Mouse (Mus musculus): ENCODE measurements around the gene Frmd8. TPM values are rescaled to one million over a fixed set of nuclear protein-coding genes. Genes with fewer than 3 reads are reported as not detected.
A peak's percentile ranks its signal among the peaks of the same experiment; 100 is the strongest.

Frmd8 gene
- polyA plus RNA-seq, 1 experiment from 2014 or later: 9.0 TPM

DNA sequence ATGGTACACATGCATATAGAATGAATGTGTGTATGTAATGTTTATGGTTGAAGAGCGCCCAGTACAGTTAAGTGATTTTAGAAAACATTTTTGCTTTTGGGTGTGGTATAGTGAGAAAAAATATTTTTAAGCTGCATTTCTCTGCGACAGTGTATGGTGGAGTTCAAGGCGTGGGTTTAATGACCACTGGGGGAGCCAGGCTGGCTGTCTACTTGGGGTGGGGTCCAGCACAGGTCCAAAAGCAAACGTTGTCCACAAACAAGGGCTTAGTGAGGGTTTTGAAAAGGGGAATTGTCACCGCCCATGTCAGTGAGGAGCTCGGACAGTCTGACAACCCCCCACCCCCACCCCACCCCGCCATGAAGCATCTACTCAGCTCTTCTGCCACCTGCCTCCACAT is 28.9 kb downstream of the Frmd8 start:
- ATAC-seq (no peak), DNase-seq (no peak)
- peak overlapping the region; percentile 58 for H3K4me3 ChIP-seq (ENCODE audit: low read depth, low read length)
- peak; percentile 18; the same call in 1 of the 2 replicates for TF ChIP-seq CTCF (IDR thresholded peaks at IDR 0.05; ENCODE audit: low read depth)
- TF ChIP-seq EP300 (IDR thresholded peaks at IDR 0.05; ENCODE audit: low read depth): no peak
- peaks cover 69% of the 10 kb centered on the region for H3K4me1 ChIP-seq (ENCODE audit: insufficient read depth)
- peak overlapping the region; percentile 100 for H3K27ac ChIP-seq (ENCODE audit: low read depth)
- no peaks in the 10 kb centered on the region for H3K27me3 ChIP-seq (ENCODE audit: insufficient read depth, low read length)
- whole genome bisulfite sequencing (ENCODE audit: insufficient replicate concordance): 3% methylated on average over 7 of the region's 7 CpGs
- no peaks in the 10 kb centered on the region for H3K9me3 ChIP-seq (ENCODE audit: low read length)
- peaks cover 7% of the 10 kb centered on the region; the same call in 1 of the 2 replicates for H3K36me3 ChIP-seq (replicated peaks; ENCODE audit: insufficient read depth, low read length)
- peak overlapping the region; percentile 84 for H3K4me2 ChIP-seq (ENCODE audit: low read depth, low read length)
- H3K9ac ChIP-seq (replicated peaks): peak overlapping the region; percentile 72

DNA sequence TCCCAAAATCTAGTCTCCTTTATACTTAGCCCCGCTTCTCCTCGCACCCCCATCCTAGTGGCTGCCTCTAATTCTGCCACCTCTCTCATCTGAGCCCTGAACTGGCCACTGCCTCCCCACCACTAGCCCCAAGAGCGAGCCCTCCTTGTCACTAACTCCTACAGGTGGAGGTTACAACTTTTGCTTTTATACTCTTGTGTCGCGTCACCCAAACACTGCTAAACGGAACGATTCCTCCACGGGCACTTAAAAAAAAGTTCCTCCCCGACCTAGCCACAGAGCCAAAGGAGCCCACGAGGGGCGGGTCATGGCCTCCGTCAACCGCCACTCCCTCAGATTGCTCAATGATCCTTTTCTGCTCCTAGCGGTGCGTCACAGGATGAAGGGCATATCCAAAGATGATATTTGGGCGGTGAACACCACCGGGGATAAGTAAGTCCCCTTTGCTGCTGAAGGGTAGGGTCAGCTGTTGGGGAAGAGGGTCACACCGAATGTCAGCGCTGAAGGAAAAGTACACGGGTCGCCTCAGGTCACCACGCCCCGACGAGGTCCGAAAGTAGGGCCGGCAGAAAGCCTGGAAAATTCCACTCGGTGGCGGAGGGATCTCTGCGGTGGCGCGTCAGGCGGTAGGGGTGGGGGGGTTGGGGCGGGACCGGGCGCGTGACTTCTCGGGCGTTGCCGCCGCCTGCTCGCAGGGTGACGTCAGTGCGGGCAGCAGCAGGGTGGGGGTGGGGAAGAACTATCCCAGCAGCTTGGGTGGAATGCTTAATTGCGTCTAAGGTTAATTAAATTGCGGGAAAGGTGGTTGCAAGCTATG is 29.5 kb downstream of the Frmd8 start:
- Histone ChIP-seq H3K4me1 (ENCODE audit: insufficient read depth) (peaks cover 74% of the 10 kb centered on the region), H3K4me3 (ENCODE audit: low read depth, low read length) (peak overlapping the region; percentile 58), H3K4me2 (ENCODE audit: low read depth, low read length) (peak overlapping the region; percentile 84), H3K27ac (ENCODE audit: low read depth) (peak overlapping the region; percentile 100), H3K27me3 (ENCODE audit: insufficient read depth, low read length) (no peaks in the 10 kb centered on the region), H3K36me3 (replicated peaks; ENCODE audit: insufficient read depth, low read length) (peaks cover 5% of the 10 kb centered on the region; the same call in 1 of the 2 replicates), H3K9ac (replicated peaks) (peak overlapping the region; percentile 88), H3K9me3 (ENCODE audit: low read length) (no peaks in the 10 kb centered on the region)
- 2% methylated on average over 45 of the region's 45 CpGs for WGBS (ENCODE audit: insufficient replicate concordance)
- peak; percentile 27 for TF ChIP-seq CTCF (IDR thresholded peaks at IDR 0.05; ENCODE audit: low read depth)
- TF ChIP-seq EP300 (IDR thresholded peaks at IDR 0.05; ENCODE audit: low read depth): peak; percentile 90
- DNase-seq (peak; percentile 98), ATAC-seq (peak; percentile 55)

DNA sequence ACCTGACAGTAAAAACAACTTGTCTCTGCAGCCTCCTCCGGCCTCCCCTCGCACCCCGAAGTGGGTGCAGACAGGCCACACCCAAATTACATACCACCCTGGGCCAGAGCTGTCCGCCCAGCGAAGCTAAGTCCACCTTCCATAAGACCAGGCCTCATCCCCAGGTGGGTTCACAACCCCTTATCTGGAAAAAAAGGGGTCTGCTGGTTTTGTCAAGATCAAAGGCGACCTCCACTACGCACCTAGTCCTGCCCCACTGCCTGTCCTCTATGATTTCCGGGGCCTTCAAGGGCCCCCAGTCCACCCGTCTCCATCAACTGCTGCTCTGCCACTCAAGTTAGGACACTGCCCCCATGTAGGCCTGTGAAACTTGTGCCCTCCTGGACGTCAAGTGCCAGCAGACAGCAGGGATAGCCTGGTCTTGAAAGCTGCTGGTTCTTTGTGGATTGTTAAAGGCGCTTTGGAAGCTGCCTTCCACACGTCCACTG is 30.2 kb downstream of the Frmd8 start:
- Histone ChIP-seq H3K9ac (replicated peaks) (peak overlapping the region; percentile 88), H3K4me3 (ENCODE audit: low read depth, low read length) (peak overlapping the region; percentile 58), H3K4me2 (ENCODE audit: low read depth, low read length) (peak overlapping the region; percentile 84), H3K27me3 (ENCODE audit: insufficient read depth, low read length) (no peaks in the 10 kb centered on the region), H3K36me3 (replicated peaks; ENCODE audit: insufficient read depth, low read length) (peaks cover 5% of the 10 kb centered on the region; the same call in 1 of the 2 replicates), H3K4me1 (ENCODE audit: insufficient read depth) (peaks cover 75% of the 10 kb centered on the region), H3K9me3 (ENCODE audit: low read length) (no peaks in the 10 kb centered on the region), H3K27ac (ENCODE audit: low read depth) (peak overlapping the region; percentile 100)
- DNase-seq (peak; percentile 60), ATAC-seq (no peak)
- WGBS (ENCODE audit: insufficient replicate concordance): 25% methylated on average over 12 of the region's 12 CpGs
- no peak for TF ChIP-seq EP300 (IDR thresholded peaks at IDR 0.05; ENCODE audit: low read depth)
- no peak for TF ChIP-seq CTCF (IDR thresholded peaks at IDR 0.05; ENCODE audit: low read depth)

DNA sequence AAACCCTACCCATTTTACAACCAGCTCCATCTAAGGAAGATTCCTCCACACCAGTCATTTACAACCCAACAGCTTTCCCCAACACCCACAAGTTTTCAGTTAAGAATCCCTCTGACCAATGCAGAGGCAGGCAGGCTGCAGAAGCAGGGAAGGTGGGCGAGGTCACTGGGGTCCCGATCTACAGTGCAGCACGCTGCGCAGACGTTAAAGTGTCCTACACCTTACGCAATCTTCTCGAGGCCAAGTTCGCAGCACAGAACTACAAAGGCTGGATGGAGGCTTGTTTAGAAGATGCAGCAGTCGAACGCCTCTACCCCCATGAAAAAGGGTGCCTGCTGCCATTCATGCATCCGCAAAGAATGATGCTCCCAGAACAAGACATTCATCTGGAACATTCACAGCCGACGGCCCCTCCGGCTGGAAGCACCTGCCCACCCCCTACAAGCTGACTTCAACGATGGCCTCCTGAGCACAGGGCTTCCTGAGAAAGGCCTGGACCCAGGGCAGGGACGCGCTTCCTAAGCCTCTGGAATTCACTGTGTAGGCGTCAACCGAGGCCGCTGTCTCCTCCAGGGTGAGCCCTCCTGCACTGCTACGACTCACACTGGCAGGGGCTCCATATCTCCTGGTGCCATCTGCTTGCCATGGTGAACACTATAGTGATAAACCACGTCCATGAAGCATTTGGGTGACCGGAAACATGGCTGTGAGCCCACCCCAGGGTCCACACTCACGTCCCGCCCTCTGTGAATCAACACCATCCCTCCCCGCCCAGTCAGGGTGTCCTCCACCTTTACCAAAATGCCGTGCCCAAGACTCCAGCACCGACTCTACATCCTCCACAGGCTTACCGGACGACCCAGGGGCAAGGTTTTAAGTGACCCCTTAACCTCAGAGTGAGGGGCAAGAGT is 31.0 kb downstream of the Frmd8 start:
- ATAC-seq (no peak), DNase-seq (peak; percentile 63)
- Histone ChIP-seq H3K36me3 (replicated peaks; ENCODE audit: insufficient read depth, low read length) (peaks cover 5% of the 10 kb centered on the region; the same call in 1 of the 2 replicates), H3K27me3 (ENCODE audit: insufficient read depth, low read length) (no peaks in the 10 kb centered on the region), H3K9me3 (ENCODE audit: low read length) (no peaks in the 10 kb centered on the region), H3K9ac (replicated peaks) (peak overlapping the region; percentile 88), H3K4me2 (ENCODE audit: low read depth, low read length) (peak overlapping the region; percentile 84), H3K4me1 (ENCODE audit: insufficient read depth) (peaks cover 69% of the 10 kb centered on the region), H3K4me3 (ENCODE audit: low read depth, low read length) (peak overlapping the region; percentile 58), H3K27ac (ENCODE audit: low read depth) (peak overlapping the region; percentile 100)
- 0 out of 2 replicates have a peak, but pooled peaks have one; percentile 2 for TF ChIP-seq CTCF (IDR thresholded peaks at IDR 0.05; ENCODE audit: low read depth)
- TF ChIP-seq EP300 (IDR thresholded peaks at IDR 0.05; ENCODE audit: low read depth): no peak
- WGBS (ENCODE audit: insufficient replicate concordance): 25% methylated on average over 30 of the region's 30 CpGs

DNA sequence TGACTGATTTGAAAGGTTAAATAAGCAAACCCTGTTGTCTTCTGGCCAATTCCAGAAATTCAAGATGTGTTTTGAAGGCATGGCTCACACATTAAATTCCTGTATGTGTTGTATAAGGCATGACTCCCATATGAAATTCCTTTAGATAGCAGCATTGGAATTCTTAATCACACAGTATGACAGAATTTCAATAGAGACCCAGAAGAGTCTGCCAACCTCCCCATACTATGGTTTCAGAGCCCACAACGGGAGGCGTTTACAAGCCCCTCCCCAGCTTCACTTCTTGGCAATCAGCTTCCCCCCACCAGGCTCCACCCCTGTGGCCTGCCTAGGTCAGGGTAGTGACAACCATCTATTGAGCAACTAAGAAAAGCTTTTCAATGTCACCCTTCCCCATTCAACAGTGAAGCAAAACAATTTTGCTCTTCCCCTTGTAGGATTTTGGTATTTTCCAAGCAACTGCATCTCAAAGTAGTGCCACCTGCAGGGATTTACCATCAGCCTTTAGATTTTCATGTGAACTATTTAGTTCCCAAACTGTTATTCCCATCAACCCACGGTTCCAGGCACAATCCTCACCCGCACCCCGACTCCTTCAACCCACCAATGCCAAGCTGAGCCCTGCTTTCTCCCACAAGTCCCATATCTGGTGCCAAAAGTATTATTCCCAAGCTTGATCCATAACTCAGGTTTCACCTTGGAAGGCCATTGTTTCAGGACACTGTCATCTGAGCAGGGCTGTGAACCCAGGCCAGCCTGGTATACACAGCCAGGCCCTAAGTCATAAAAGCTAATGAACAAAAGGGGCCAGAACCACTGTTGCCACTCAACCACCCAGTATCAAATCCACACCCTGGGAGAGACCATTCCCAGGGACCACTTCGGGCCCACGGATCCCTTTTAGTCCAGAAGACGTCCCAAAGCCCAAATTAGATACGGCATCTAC is 32.0 kb downstream of the Frmd8 start:
- Histone ChIP-seq H3K27ac (ENCODE audit: low read depth) (peak overlapping the region; percentile 100), H3K4me2 (ENCODE audit: low read depth, low read length) (peak overlapping the region; percentile 84), H3K9me3 (ENCODE audit: low read length) (no peaks in the 10 kb centered on the region), H3K27me3 (ENCODE audit: insufficient read depth, low read length) (no peaks in the 10 kb centered on the region), H3K9ac (replicated peaks) (peak overlapping the region; percentile 88), H3K36me3 (replicated peaks; ENCODE audit: insufficient read depth, low read length) (peaks cover 5% of the 10 kb centered on the region; the same call in 1 of the 2 replicates), H3K4me1 (ENCODE audit: insufficient read depth) (peaks cover 60% of the 10 kb centered on the region), H3K4me3 (ENCODE audit: low read depth, low read length) (peak overlapping the region; percentile 58)
- TF ChIP-seq EP300 (IDR thresholded peaks at IDR 0.05; ENCODE audit: low read depth): no peak; the same call in 1 of the 2 replicates
- TF ChIP-seq CTCF (IDR thresholded peaks at IDR 0.05; ENCODE audit: low read depth): no peak
- DNase-seq (peak; percentile 66), ATAC-seq (no peak)
- WGBS (ENCODE audit: insufficient replicate concordance): 38% methylated on average over 9 of the region's 9 CpGs

Measured in liver, postnatal 0 days (tissue).